Mouse (Mus musculus) kidney, adult 2 months (tissue): Measurements from ENCODE around the gene Itpripl2.

Source experiments
- CTCF ChIP-seq: fragments of 200-500 bp; conservative IDR thresholded peaks from 2 replicates; pipeline ENCODE4 v1.5.1; 2011; ENCODE audit warnings: low read depth, mild to moderate bottlenecking, control low read depth, low read length, moderate library complexity, mixed read lengths; ENCODE audit not compliant: insufficient read depth, insufficient read length
- POLR2A ChIP-seq: fragments of 200-500 bp; IDR thresholded peaks from one replicate; pipeline ENCODE4 v1.6.1; 2011; ENCODE audit warnings: low read depth, low read length, control low read depth

DNA sequence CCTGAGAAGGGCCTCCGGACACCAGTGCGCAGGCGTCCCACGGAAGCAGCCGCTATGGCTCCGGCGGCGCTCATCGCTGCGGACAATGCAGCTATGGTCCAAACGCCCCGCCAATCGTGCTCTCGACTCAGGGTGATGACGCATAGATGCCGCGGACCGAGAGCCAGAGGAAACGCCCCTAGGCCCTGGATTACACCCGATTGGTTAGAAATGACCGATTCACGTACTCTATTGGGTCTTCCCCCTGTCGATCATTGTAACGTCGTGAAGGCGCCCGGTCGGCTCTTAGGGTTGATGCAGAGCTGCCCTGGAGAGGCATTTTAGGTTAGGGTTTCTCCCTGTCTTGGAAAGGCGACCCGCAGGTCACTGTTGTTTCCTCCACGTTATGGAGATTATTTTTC, 41.4 kb upstream of the Itpripl2 start, which contains the start of gene Coq7:
- TF ChIP-seq POLR2A (peak; percentile 61), CTCF (no peak)
